Comparison of ENCODE assay signal across 18 mouse cellular contexts in the genomic region with DNA sequence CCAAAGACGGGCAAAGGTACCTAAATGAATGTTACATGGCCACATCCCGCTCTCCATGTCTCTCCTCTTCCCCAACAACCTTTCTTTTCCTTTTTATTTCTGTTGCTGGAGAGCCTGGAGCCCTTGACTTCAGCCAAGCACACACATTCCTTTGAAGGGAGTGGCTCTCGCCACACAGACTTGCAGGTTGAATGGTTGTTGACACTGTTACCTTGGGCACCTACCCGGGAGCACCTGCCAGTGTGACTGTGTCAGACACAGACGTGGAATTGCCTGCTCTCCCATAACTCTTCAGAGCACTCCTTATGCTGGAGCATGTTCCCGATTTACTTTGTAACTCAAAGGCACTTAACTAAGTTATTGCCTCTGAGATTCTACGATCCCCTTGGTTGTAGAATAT.
A peak's percentile ranks its signal among the peaks of the same experiment; 100 is the strongest.
DNase-seq lines count a peak whose midpoint lies in the region; ATAC-seq and TF ChIP-seq lines count a peak whose summit lies in the region.
"Had no signal": no experiment of that assay in that cellular context is flagged by ENCODE, and none has a peak within 500 bp of the region (broad histone marks: within the 10 kb centered on the region; RNA-seq: fewer than 3 reads in every experiment).

No protein-coding gene starts in this region.

- H3K4me3 ChIP-seq in kidney, adult 2 months (ENCODE audit: insufficient read depth, low read depth, low read length) = no peak overlapping the region
- no peak overlapping the region for H3K4me3 ChIP-seq in stomach, postnatal 0 days (ENCODE audit: low read depth, low read length)
- H3K4me3 ChIP-seq in hindbrain, embryonic 12.5 days = no peak overlapping the region
- H3K4me3 ChIP-seq in midbrain, embryonic 15.5 days = no peak overlapping the region
- H3K4me3 ChIP-seq: hindbrain, embryonic 15.5 days; limb, embryonic 10.5 days; midbrain, embryonic 12.5 days had no signal

- DNase-seq in kidney, adult 2 months = peak; percentile 42
- DNase-seq in kidney, postnatal 4 days = no peak
- peak; percentile 19 to 24 for DNase-seq in kidney, postnatal 36 days
- DNase-seq in lung, postnatal 10 days = peak; percentile 35
- DNase-seq in stomach, postnatal 0 days (ENCODE audit: low spot score) = peak; percentile 74
- DNase-seq in thymus, postnatal 4 days = no peak
- DNase-seq: adrenal gland, postnatal 10 days; cerebellum, adult 11 months; cerebellum, postnatal 25 days; right cerebral cortex, postnatal 4 days had no signal

- peak overlapping the region; percentile 63; the same call in 1 of the 2 replicates for H3K27ac ChIP-seq in kidney, adult 2 months (ENCODE audit: insufficient read depth, low read depth, low read length)
- H3K27ac ChIP-seq in stomach, postnatal 0 days (replicated peaks) = no peak overlapping the region
- H3K27ac ChIP-seq in hindbrain, embryonic 12.5 days = no peak overlapping the region
- H3K27ac ChIP-seq in midbrain, embryonic 15.5 days = no peak overlapping the region
- H3K27ac ChIP-seq: hindbrain, embryonic 15.5 days; limb, embryonic 10.5 days; midbrain, embryonic 12.5 days had no signal

- no peak overlapping the region for H3K4me2 ChIP-seq in stomach, postnatal 0 days (replicated peaks; ENCODE audit: low read depth)
- H3K4me2 ChIP-seq in hindbrain, embryonic 12.5 days (replicated peaks) = no peak overlapping the region
- no peak overlapping the region for H3K4me2 ChIP-seq in midbrain, embryonic 15.5 days
- H3K4me2 ChIP-seq: heart, embryonic 11.5 days; hindbrain, embryonic 15.5 days; liver, embryonic 11.5 days; midbrain, embryonic 12.5 days had no signal

- peak; percentile 99 for ATAC-seq in stomach, postnatal 0 days (ENCODE audit: low FRiP score, low TSS enrichment)
- no peak for ATAC-seq in hindbrain, embryonic 12.5 days (ENCODE audit: low FRiP score)
- no peak for ATAC-seq in midbrain, embryonic 15.5 days (replicated peaks)
- ATAC-seq: forebrain, embryonic 14.5 days had no signal

- WGBS in kidney, adult 2 months = 69% methylated on average over 7 of the region's 7 CpGs
- WGBS in stomach, postnatal 0 days = 59% methylated on average over 7 of the region's 7 CpGs
- 93% methylated on average over 7 of the region's 7 CpGs for WGBS in hindbrain, embryonic 12.5 days
- 94% methylated on average over 7 of the region's 7 CpGs for WGBS in midbrain, embryonic 15.5 days

- H3K27me3 ChIP-seq in kidney, adult 2 months (replicated peaks; ENCODE audit: control insufficient read depth, insufficient read depth, low read length) = no peaks in the 10 kb centered on the region
- no peaks in the 10 kb centered on the region for H3K27me3 ChIP-seq in stomach, postnatal 0 days (ENCODE audit: control insufficient read depth, insufficient read depth, low read length)
- no peaks in the 10 kb centered on the region for H3K27me3 ChIP-seq in hindbrain, embryonic 12.5 days
- no peaks in the 10 kb centered on the region for H3K27me3 ChIP-seq in midbrain, embryonic 15.5 days (replicated peaks)
- H3K27me3 ChIP-seq: hindbrain, embryonic 15.5 days; midbrain, embryonic 12.5 days had no signal

- no peak for TF ChIP-seq CTCF in kidney, adult 2 months (conservative IDR thresholded peaks at IDR 0.05; ENCODE audit: insufficient read depth, insufficient read length, low read depth, low read length)
- TF ChIP-seq CTCF in stomach, postnatal 0 days (IDR thresholded peaks at IDR 0.05; ENCODE audit: low read depth) = no peak

- no peaks in the 10 kb centered on the region for H3K9me3 ChIP-seq in stomach, postnatal 0 days (ENCODE audit: control insufficient read depth, low read length)
- no peaks in the 10 kb centered on the region for H3K9me3 ChIP-seq in hindbrain, embryonic 12.5 days (replicated peaks)
- H3K9me3 ChIP-seq in midbrain, embryonic 15.5 days = no peaks in the 10 kb centered on the region
- H3K9me3 ChIP-seq: hindbrain, embryonic 15.5 days; limb, embryonic 10.5 days; midbrain, embryonic 12.5 days had no signal

- H3K4me1 ChIP-seq in kidney, adult 2 months (ENCODE audit: control insufficient read depth, insufficient read depth, low read length) = peaks cover 3% of the 10 kb centered on the region; the same call in 1 of the 2 replicates
- H3K4me1 ChIP-seq in stomach, postnatal 0 days (replicated peaks; ENCODE audit: control insufficient read depth, insufficient read depth) = no peaks in the 10 kb centered on the region
- no peaks in the 10 kb centered on the region for H3K4me1 ChIP-seq in hindbrain, embryonic 12.5 days
- no peaks in the 10 kb centered on the region for H3K4me1 ChIP-seq in midbrain, embryonic 15.5 days
- H3K4me1 ChIP-seq: hindbrain, embryonic 15.5 days; limb, embryonic 10.5 days; midbrain, embryonic 12.5 days had no signal

- H3K9ac ChIP-seq in stomach, postnatal 0 days (ENCODE audit: low read length) = no peak overlapping the region
- no peak overlapping the region for H3K9ac ChIP-seq in hindbrain, embryonic 12.5 days
- H3K9ac ChIP-seq in midbrain, embryonic 15.5 days = no peak overlapping the region
- H3K9ac ChIP-seq: hindbrain, embryonic 15.5 days; midbrain, embryonic 12.5 days had no signal

- H3K36me3 ChIP-seq in kidney, adult 2 months (ENCODE audit: control insufficient read depth, insufficient read depth, low read length) = no peaks in the 10 kb centered on the region
- no peaks in the 10 kb centered on the region for H3K36me3 ChIP-seq in stomach, postnatal 0 days (ENCODE audit: control insufficient read depth, insufficient read depth, low read length)
- H3K36me3 ChIP-seq in hindbrain, embryonic 12.5 days = no peaks in the 10 kb centered on the region
- H3K36me3 ChIP-seq in midbrain, embryonic 15.5 days (replicated peaks) = no peaks in the 10 kb centered on the region
- H3K36me3 ChIP-seq: hindbrain, embryonic 15.5 days; limb, embryonic 10.5 days; midbrain, embryonic 12.5 days had no signal

- TF ChIP-seq EP300 in stomach, postnatal 0 days (optimal IDR thresholded peaks at IDR 0.05) = no peak

- no peak for TF ChIP-seq POLR2A in kidney, adult 2 months (IDR thresholded peaks at IDR 0.05; ENCODE audit: low read depth, low read length)

Comparison
In these comparisons a context has a peak if more than half of its experiments do, and no peak if none do; other contexts are left out.
1. DNase-seq: peak in kidney, adult 2 months (single experiment), kidney, postnatal 36 days (2 of 2), lung, postnatal 10 days (single experiment) and stomach, postnatal 0 days (single experiment); none in kidney, postnatal 4 days (0 of 2) and thymus, postnatal 4 days (single experiment).